Mouse (Mus musculus): Measurements from ENCODE around the gene Clta.

DNA sequence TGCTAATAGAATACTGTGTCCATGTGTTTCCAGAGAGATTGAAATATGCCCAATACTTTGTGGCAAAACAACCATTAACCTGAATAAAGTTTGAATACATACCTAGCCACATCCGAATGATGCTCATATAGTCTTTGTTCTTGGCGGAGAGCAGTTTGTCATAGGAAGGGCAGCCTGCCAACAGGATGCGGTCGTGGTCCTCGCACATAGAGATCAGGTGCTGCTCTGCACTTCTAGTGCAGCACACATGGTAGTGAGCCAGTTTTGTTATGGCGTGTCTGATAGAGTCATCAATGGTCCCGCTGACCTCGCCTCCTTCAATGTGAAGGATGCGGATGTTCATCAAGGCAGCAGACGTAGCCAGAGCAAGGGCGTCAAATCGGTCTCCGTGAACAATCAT, 55.4 kb downstream of the Clta start:
- no peak for TF ChIP-seq GATA1 (IDR thresholded peaks at IDR 0.05; ENCODE audit: borderline replicate concordance, low read length)
- no peak for TF ChIP-seq CTCF (IDR thresholded peaks at IDR 0.05; ENCODE audit: low read depth, low read length)
- TF ChIP-seq TAL1 (conservative IDR thresholded peaks at IDR 0.05; ENCODE audit: low read depth, low read length): no peak
- TF ChIP-seq POLR2AphosphoS5 (IDR thresholded peaks at IDR 0.05; ENCODE audit: insufficient replicate concordance, low read depth, low read length): no peak
- no peak for TF ChIP-seq GATA2 (IDR thresholded peaks at IDR 0.05; ENCODE audit: borderline replicate concordance, low read depth, low read length)

Data from G1E (cell line).